Comparison of ENCODE assay signal across 9 mouse cellular contexts in the genomic region with DNA sequence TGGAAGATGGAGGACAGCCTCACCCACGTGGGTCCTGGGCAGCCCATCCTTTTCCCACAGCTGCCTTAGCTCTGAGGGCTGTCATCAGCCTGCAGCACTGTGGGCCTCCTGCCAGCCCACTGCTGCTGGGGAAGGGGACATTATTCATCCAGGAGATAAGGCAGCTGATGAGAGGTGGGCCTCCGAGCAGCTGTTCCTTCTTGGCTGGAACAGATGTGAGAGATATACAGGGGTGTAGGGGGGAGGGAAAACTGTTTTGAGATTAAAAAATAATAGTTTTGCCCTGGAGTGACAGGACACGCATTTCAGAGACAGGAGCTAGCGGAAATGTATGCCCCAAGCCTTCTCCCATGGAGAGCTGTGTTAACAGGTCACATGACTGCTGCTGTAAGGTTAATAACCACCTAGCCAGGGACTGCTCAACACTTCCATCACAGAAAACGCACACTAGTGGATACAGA.
A peak's percentile ranks its signal among the peaks of the same experiment; 100 is the strongest.
DNase-seq lines count a peak whose midpoint lies in the region; ATAC-seq and TF ChIP-seq lines count a peak whose summit lies in the region.
"Had no signal": no experiment of that assay in that cellular context is flagged by ENCODE, and none has a peak within 500 bp of the region (broad histone marks: within the 10 kb centered on the region; RNA-seq: fewer than 3 reads in every experiment).

No protein-coding gene starts in this region.

- no peak for TF ChIP-seq CTCF in lung, adult 2 months (IDR thresholded peaks at IDR 0.05; ENCODE audit: insufficient read depth, low read length)
- TF ChIP-seq CTCF in heart, postnatal 0 days (IDR thresholded peaks at IDR 0.05; ENCODE audit: low read depth): no peak

- no peak overlapping the region for H3K4me2 ChIP-seq in lung, embryonic 15.5 days
- H3K4me2 ChIP-seq in heart, postnatal 0 days (ENCODE audit: low read depth, low read length): no peak overlapping the region
- H3K4me2 ChIP-seq in neural tube, embryonic 12.5 days (replicated peaks): no peak overlapping the region

- 27% methylated on average over 5 of the region's 5 CpGs for WGBS in lung, embryonic 15.5 days
- 48% methylated on average over 5 of the region's 5 CpGs for WGBS in lung, adult 2 months
- WGBS in heart, postnatal 0 days: 6% methylated on average over 5 of the region's 5 CpGs
- WGBS in neural tube, embryonic 12.5 days: 59% methylated on average over 5 of the region's 5 CpGs

- ATAC-seq in lung, embryonic 15.5 days (ENCODE audit: borderline replicate concordance, extremely low read depth, low FRiP score, low TSS enrichment): peak; percentile 93
- ATAC-seq in heart, postnatal 0 days (ENCODE audit: insufficient read depth, low read depth): peak; percentile 92
- peak; percentile 44; the same call in 1 of the 2 replicates for ATAC-seq in neural tube, embryonic 12.5 days (ENCODE audit: low FRiP score, low read depth)
- ATAC-seq: Patski had no signal

- no peaks in the 10 kb centered on the region for H3K27me3 ChIP-seq in lung, embryonic 15.5 days
- H3K27me3 ChIP-seq in heart, postnatal 0 days (ENCODE audit: control insufficient read depth, insufficient read depth, low read length): no peaks in the 10 kb centered on the region
- H3K27me3 ChIP-seq in neural tube, embryonic 12.5 days (replicated peaks): no peaks in the 10 kb centered on the region
- H3K27me3 ChIP-seq: Patski had no signal

- H3K4me1 ChIP-seq in lung, embryonic 15.5 days: peaks cover 56% of the 10 kb centered on the region
- peaks cover 3% of the 10 kb centered on the region; the same call in 1 of the 2 replicates for H3K4me1 ChIP-seq in lung, adult 2 months (ENCODE audit: control insufficient read depth, insufficient read depth, low read length)
- H3K4me1 ChIP-seq in heart, postnatal 0 days (ENCODE audit: control insufficient read depth, insufficient read depth): peaks cover 30% of the 10 kb centered on the region
- H3K4me1 ChIP-seq in neural tube, embryonic 12.5 days: 0 out of 2 replicates have a peak, but pooled peaks cover 7% of the 10 kb centered on the region

- H3K27ac ChIP-seq in lung, embryonic 15.5 days: no peak overlapping the region
- no peak overlapping the region for H3K27ac ChIP-seq in heart, postnatal 0 days (ENCODE audit: low read depth)
- no peak overlapping the region for H3K27ac ChIP-seq in neural tube, embryonic 12.5 days

- no peaks in the 10 kb centered on the region for H3K9me3 ChIP-seq in lung, embryonic 15.5 days
- no peaks in the 10 kb centered on the region for H3K9me3 ChIP-seq in heart, postnatal 0 days (replicated peaks; ENCODE audit: control insufficient read depth, low read length)
- no peaks in the 10 kb centered on the region for H3K9me3 ChIP-seq in neural tube, embryonic 12.5 days

- no peak for DNase-seq in lung, adult 2 months
- DNase-seq in heart, postnatal 0 days (ENCODE audit: low spot score): peak; percentile 74
- DNase-seq in kidney, postnatal 4 days: peak; percentile 90 to 92
- DNase-seq in cerebellum, adult 11-12 months: no peak
- no peak for DNase-seq in thymus, postnatal 4 days
- no peak for DNase-seq in cerebellum, adult 18-20 months

- H3K4me3 ChIP-seq in lung, embryonic 15.5 days: no peak overlapping the region
- no peak overlapping the region for H3K4me3 ChIP-seq in lung, adult 2 months (replicated peaks; ENCODE audit: extremely low read depth, low read depth, low read length)
- H3K4me3 ChIP-seq in heart, postnatal 0 days (ENCODE audit: low read depth, low read length): no peak overlapping the region
- no peak overlapping the region for H3K4me3 ChIP-seq in neural tube, embryonic 12.5 days

- no peak overlapping the region for H3K9ac ChIP-seq in lung, embryonic 15.5 days
- H3K9ac ChIP-seq in heart, postnatal 0 days (replicated peaks; ENCODE audit: low read depth, low read length): no peak overlapping the region
- no peak overlapping the region for H3K9ac ChIP-seq in neural tube, embryonic 12.5 days

- TF ChIP-seq POLR2A in lung, adult 2 months (IDR thresholded peaks at IDR 0.05; ENCODE audit: borderline replicate concordance, extremely low read depth, low read depth, low read length): no peak

- H3K36me3 ChIP-seq in lung, embryonic 15.5 days: no peaks in the 10 kb centered on the region
- no peaks in the 10 kb centered on the region for H3K36me3 ChIP-seq in heart, postnatal 0 days (replicated peaks; ENCODE audit: control insufficient read depth, insufficient read depth, low read length)
- no peaks in the 10 kb centered on the region for H3K36me3 ChIP-seq in neural tube, embryonic 12.5 days

- TF ChIP-seq EP300 in heart, postnatal 0 days (IDR thresholded peaks at IDR 0.05; ENCODE audit: low read depth): peak; percentile 89

Comparison
In these comparisons a context has a peak if more than half of its experiments do, and no peak if none do; other contexts are left out.
1. DNase-seq: peak in heart, postnatal 0 days (single experiment) and kidney, postnatal 4 days (2 of 2); none in lung, adult 2 months (single experiment), cerebellum, adult 11-12 months (single experiment), thymus, postnatal 4 days (single experiment) and cerebellum, adult 18-20 months (0 of 2).
2. Peak in every context shown above with its lines, with median percentiles within 50 percentile points of each other: ATAC-seq.